ENCODE assay signal across 8 mouse cellular contexts in the genomic region with DNA sequence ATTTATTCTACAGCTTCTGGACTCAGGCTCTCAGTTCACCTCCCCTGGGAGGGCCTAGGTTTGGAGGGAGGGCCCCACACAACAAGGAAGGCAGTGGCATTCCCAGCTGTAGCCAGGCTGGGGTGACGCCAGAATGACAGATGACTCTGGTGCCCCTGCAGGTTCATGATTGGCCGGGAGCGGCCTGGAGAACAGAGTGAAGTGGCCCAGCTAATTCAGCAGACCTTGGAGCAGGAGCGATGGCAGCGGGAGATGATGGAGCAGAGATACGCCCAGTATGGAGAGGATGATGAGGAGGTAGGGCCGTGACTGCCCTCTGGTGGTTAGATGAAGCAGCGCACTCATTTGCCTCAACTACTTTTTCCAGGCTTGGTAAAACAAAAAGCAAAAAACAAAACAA. TPM values are rescaled to one million over a fixed set of nuclear protein-coding genes. Genes with fewer than 3 reads are reported as not detected.
DNase-seq lines count a peak whose midpoint lies in the region; ATAC-seq lines count a peak whose summit lies in the region.

No protein-coding gene starts in this region.

- peaks cover 26% of the 10 kb centered on the region for H3K4me1 ChIP-seq in intestine, embryonic 16.5 days (ENCODE audit: control insufficient read depth, insufficient read depth, low read length)
- H3K4me1 ChIP-seq in liver, embryonic 11.5 days (replicated peaks; ENCODE audit: control insufficient read depth, insufficient read depth, low read length), result peaks cover 87% of the 10 kb centered on the region

- no peak overlapping the region for H3K4me3 ChIP-seq in intestine, embryonic 16.5 days (ENCODE audit: low read length)
- peak overlapping the region; percentile 20 for H3K4me3 ChIP-seq in liver, embryonic 11.5 days (ENCODE audit: low read depth, low read length)

- 2% methylated on average over 8 of the region's 8 CpGs for WGBS in intestine, embryonic 16.5 days
- WGBS in liver, embryonic 11.5 days, result 4% methylated on average over 8 of the region's 8 CpGs

- peak; percentile 86 for DNase-seq in 416B (ENCODE audit: low read depth)
- DNase-seq in T-cell, adult 2 months (ENCODE audit: low spot score), result peak; percentile 50
- peak; percentile 63 for DNase-seq in gastrocnemius, postnatal 25 days
- peak; percentile 59 for DNase-seq in liver, embryonic 11.5 days (ENCODE audit: low spot score)
- DNase-seq in thymus, adult 18-20 months, result peak; percentile 52 to 72

- 0 out of 2 replicates have a peak overlapping the region, but pooled peaks have one; percentile 3 for H3K4me2 ChIP-seq in intestine, embryonic 16.5 days (ENCODE audit: low read depth, low read length)
- peak overlapping the region; percentile 95 for H3K4me2 ChIP-seq in liver, embryonic 11.5 days

- H3K27ac ChIP-seq in intestine, embryonic 16.5 days (ENCODE audit: low read length), result peak overlapping the region; percentile 38
- H3K27ac ChIP-seq in liver, embryonic 11.5 days (ENCODE audit: low read depth, low read length), result peak overlapping the region; percentile 75

- H3K9me3 ChIP-seq in intestine, embryonic 16.5 days (ENCODE audit: control insufficient read depth, low read length), result no peaks in the 10 kb centered on the region
- no peaks in the 10 kb centered on the region for H3K9me3 ChIP-seq in liver, embryonic 11.5 days (ENCODE audit: control insufficient read depth, low read length)

- H3K27me3 ChIP-seq in intestine, embryonic 16.5 days (replicated peaks; ENCODE audit: control insufficient read depth, insufficient read depth, low read length), result no peaks in the 10 kb centered on the region
- no peaks in the 10 kb centered on the region for H3K27me3 ChIP-seq in liver, embryonic 11.5 days (replicated peaks; ENCODE audit: control insufficient read depth, insufficient read depth, low read length)

- ATAC-seq in common myeloid progenitor, adult 5-6 weeks (replicated peaks; ENCODE audit: low read depth, poor library complexity, severe bottlenecking), result peak; percentile 39
- ATAC-seq in intestine, embryonic 16.5 days, result peak; percentile 21
- ATAC-seq in liver, embryonic 11.5 days (replicated peaks; ENCODE audit: low FRiP score), result no peak
- ATAC-seq in monocyte, adult 5-6 weeks (replicated peaks; ENCODE audit: insufficient number of reproducible peaks, low FRiP score, low TSS enrichment, poor library complexity, severe bottlenecking), result peak; percentile 54; the same call in 1 of the 2 replicates

- no peak overlapping the region for H3K9ac ChIP-seq in intestine, embryonic 16.5 days (ENCODE audit: low read depth, low read length)
- peak overlapping the region; percentile 41; the same call in 1 of the 2 replicates for H3K9ac ChIP-seq in liver, embryonic 11.5 days (ENCODE audit: low read depth, low read length)

- peaks cover 19% of the 10 kb centered on the region; the same call in 1 of the 2 replicates for H3K36me3 ChIP-seq in intestine, embryonic 16.5 days (ENCODE audit: control insufficient read depth, insufficient read depth, low read length)
- peaks cover 69% of the 10 kb centered on the region for H3K36me3 ChIP-seq in liver, embryonic 11.5 days (ENCODE audit: control insufficient read depth, insufficient read depth, low read length)

RNA-seq across cellular contexts. Expression of gene Samd14, which starts 8.6 kb away (rescaled TPM):
- 15.5 and 16.6 TPM in 2 replicates for total RNA-seq in common myeloid progenitor, adult 5-6 weeks (2017)
- total RNA-seq in gastrocnemius, postnatal 25 days (2021), result under 1 TPM; 0.61 to 0.80 TPM
- polyA plus RNA-seq in intestine, embryonic 16.5 days (2015; fragmentation: Nextera tagmentation; extraction: Ambion mirVana), result 13.2 and 13.6 TPM in 2 replicates
- polyA plus RNA-seq in liver, embryonic 11.5 days (2014; fragmentation: Nextera tagmentation; extraction: Ambion mirVana), result 55.8 and 57.8 TPM in 2 replicates
- 0.38 to 1.5 TPM in 2 of 3 replicates, not detected in the other for total RNA-seq in monocyte, adult 5-6 weeks (2017)

RNA-seq across cellular contexts. Expression of gene Ppp1r9b, which starts 10.2 kb away (rescaled TPM):
- 145 and 164 TPM in 2 replicates for total RNA-seq in common myeloid progenitor, adult 5-6 weeks (2017)
- 10 to 100 TPM; 21.8 to 30.0 TPM for total RNA-seq in gastrocnemius, postnatal 25 days (2021)
- polyA plus RNA-seq in intestine, embryonic 16.5 days (2015; fragmentation: Nextera tagmentation; extraction: Ambion mirVana), result 5.2 and 5.6 TPM in 2 replicates
- polyA plus RNA-seq in liver, embryonic 11.5 days (2014; fragmentation: Nextera tagmentation; extraction: Ambion mirVana), result 21.9 and 27.9 TPM in 2 replicates
- 127 to 216 TPM (median 141 TPM) in 3 replicates for total RNA-seq in monocyte, adult 5-6 weeks (2017)

RNA-seq across cellular contexts. Expression of gene Sgca, which starts 24.9 kb away (rescaled TPM):
- total RNA-seq in common myeloid progenitor, adult 5-6 weeks (2017), result not detected in 2 replicates
- total RNA-seq in gastrocnemius, postnatal 25 days (2021), result 100 to 1,000 TPM; 255 to 276 TPM
- 0.26 and 0.36 TPM in 2 replicates for polyA plus RNA-seq in intestine, embryonic 16.5 days (2015; fragmentation: Nextera tagmentation; extraction: Ambion mirVana)
- polyA plus RNA-seq in liver, embryonic 11.5 days (2014; fragmentation: Nextera tagmentation; extraction: Ambion mirVana), result 0.22 and 0.30 TPM in 2 replicates
- total RNA-seq in monocyte, adult 5-6 weeks (2017), result not detected in 3 replicates

RNA-seq across cellular contexts. Expression of gene Hils1, which starts 33.7 kb away (rescaled TPM):
- total RNA-seq in common myeloid progenitor, adult 5-6 weeks (2017), result not detected in 2 replicates
- total RNA-seq in gastrocnemius, postnatal 25 days (2021), result not detected
- not detected in 2 replicates for polyA plus RNA-seq in intestine, embryonic 16.5 days (2015; fragmentation: Nextera tagmentation; extraction: Ambion mirVana)
- polyA plus RNA-seq in liver, embryonic 11.5 days (2014; fragmentation: Nextera tagmentation; extraction: Ambion mirVana), result not detected in 2 replicates
- total RNA-seq in monocyte, adult 5-6 weeks (2017), result 2.5 TPM in 1 of 3 replicates, not detected in the others

RNA-seq across cellular contexts. Expression of gene Pdk2, which starts 40.1 kb away (rescaled TPM):
- total RNA-seq in common myeloid progenitor, adult 5-6 weeks (2017), result 1.7 and 3.7 TPM in 2 replicates
- total RNA-seq in gastrocnemius, postnatal 25 days (2021), result 100 to 1,000 TPM; 351 to 396 TPM
- polyA plus RNA-seq in intestine, embryonic 16.5 days (2015; fragmentation: Nextera tagmentation; extraction: Ambion mirVana), result 42.2 and 48.2 TPM in 2 replicates
- 14.9 and 15.2 TPM in 2 replicates for polyA plus RNA-seq in liver, embryonic 11.5 days (2014; fragmentation: Nextera tagmentation; extraction: Ambion mirVana)
- 2.8 to 14.5 TPM (median 4.8 TPM) in 3 replicates for total RNA-seq in monocyte, adult 5-6 weeks (2017)

Comparison
In these comparisons a context has a peak if more than half of its experiments do, and no peak if none do; other contexts are left out.
1. RNA of gene Sgca, which starts 24.9 kb away (total RNA-seq): 255 to 276 TPM in gastrocnemius, postnatal 25 days; not detected in common myeloid progenitor, adult 5-6 weeks and not detected in monocyte, adult 5-6 weeks; every median in the first group is over 100 times any median in the second.
2. Peak in every context shown above with its lines, with median percentiles within 50 percentile points of each other: DNase-seq.